Mouse (Mus musculus) heart, embryonic 16.5 days (tissue): ENCODE measurements around the gene Gm5788. TPM values are rescaled to one million over a fixed set of nuclear protein-coding genes. Genes with fewer than 3 reads are reported as not detected.
"Not testable (repeated sequence)": the region's sequence is repeated elsewhere in the genome, so short reads cannot be mapped to it uniquely, and the experiment has no call there.

Experiments used
- ATAC-seq: fragments of 200-750 bp; cut with Nextera tagmentation; replicated peaks from 2 replicates; pipeline ENCODE4 v1.8.0; 2017; ENCODE audit warnings: moderate number of reproducible peaks; ENCODE audit not compliant: insufficient read depth, low FRiP score; ENCODE audit errors: extremely low read depth
- H3K27ac ChIP-seq: fragments of 300-500 bp; sonication (generic); 2 replicates; pipeline ENCODE4 v1.5.1; 2014; ENCODE audit warnings: mild to moderate bottlenecking, low read length, control low read depth, moderate library complexity
- H3K27me3 ChIP-seq: fragments of 300-500 bp; sonication (generic); 2 replicates; pipeline ENCODE4 v1.6.1; 2014; ENCODE audit warnings: low read length, mixed read lengths; ENCODE audit not compliant: control insufficient read depth, insufficient read depth
- H3K36me3 ChIP-seq: fragments of 300-500 bp; sonication (generic); 2 replicates; pipeline ENCODE4 v1.6.1; 2014; ENCODE audit not compliant: control insufficient read depth, insufficient read depth
- H3K4me1 ChIP-seq: fragments of 300-500 bp; sonication (generic); 2 replicates; pipeline ENCODE4 v1.6.1; 2014; ENCODE audit warnings: low read length, mixed read lengths; ENCODE audit not compliant: control insufficient read depth, insufficient read depth
- H3K4me2 ChIP-seq: fragments of 300-500 bp; sonication (generic); 2 replicates; pipeline ENCODE4 v1.6.1; 2014; ENCODE audit warnings: low read depth, mild to moderate bottlenecking, control low read depth, low read length
- H3K4me3 ChIP-seq: fragments of 300-500 bp; sonication (generic); 2 replicates; pipeline ENCODE4 v1.5.1; 2014; ENCODE audit warnings: mild to moderate bottlenecking, control low read depth, low read length
- H3K9ac ChIP-seq: fragments of 300-500 bp; sonication (generic); 2 replicates; pipeline ENCODE4 v1.6.1; 2014; ENCODE audit warnings: low read length, control low read depth
- H3K9me3 ChIP-seq: fragments of 300-500 bp; sonication (generic); replicated peaks from 2 replicates; pipeline ENCODE4 v1.6.1; 2016; ENCODE audit warnings: low read length; ENCODE audit not compliant: control insufficient read depth
- WGBS: fragments of 180-500 bp; shearing (Covaris S2); extraction: QIAGEN DNeasy Blood & Tissue Kit; methylation state at CpG from one replicate; pipeline ENCODE4 v1.1.7; 2014; 5-methylcytosine and 5-hydroxymethylcytosine counted together
- polyA plus RNA-seq: library from polyadenylated mRNA; unstranded; fragments of >200 nt; fragmentation: Nextera tagmentation; extraction: Ambion mirVana; gene quantifications from 2 replicates; pipeline ENCODE4 v1.2.1, GENCODE M21; 2015

Gm5788 gene
- polyA plus RNA-seq, 1 experiment from 2014 or later: not detected

DNA sequence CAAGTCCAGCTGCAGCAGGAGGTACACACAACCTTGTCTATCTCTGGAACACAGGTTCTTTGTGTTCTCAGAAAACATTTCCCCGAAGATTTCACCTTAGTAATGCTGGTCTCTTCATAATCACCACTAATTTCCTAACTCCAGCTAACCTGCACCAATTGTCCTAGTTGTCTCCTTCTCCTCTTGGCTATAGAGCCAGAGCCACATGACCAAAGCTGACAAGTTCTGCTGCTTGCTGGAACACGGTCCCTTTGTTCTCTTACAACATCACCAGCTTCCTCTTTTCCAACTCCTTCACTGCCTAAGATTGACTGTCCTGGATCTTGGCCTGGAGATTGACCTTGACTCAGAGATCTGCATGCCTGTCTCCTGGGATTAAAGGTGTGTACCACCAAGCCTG lies 5.8 kb upstream of the Gm5788 start:
- H3K9me3 ChIP-seq, H3K27me3 ChIP-seq, H3K4me3 ChIP-seq, ATAC-seq, H3K4me2 ChIP-seq, H3K4me1 ChIP-seq, H3K9ac ChIP-seq, H3K27ac ChIP-seq, H3K36me3 ChIP-seq: not testable (repeated sequence)
- WGBS: 51% methylated on average over 2 of the region's 2 CpGs

DNA sequence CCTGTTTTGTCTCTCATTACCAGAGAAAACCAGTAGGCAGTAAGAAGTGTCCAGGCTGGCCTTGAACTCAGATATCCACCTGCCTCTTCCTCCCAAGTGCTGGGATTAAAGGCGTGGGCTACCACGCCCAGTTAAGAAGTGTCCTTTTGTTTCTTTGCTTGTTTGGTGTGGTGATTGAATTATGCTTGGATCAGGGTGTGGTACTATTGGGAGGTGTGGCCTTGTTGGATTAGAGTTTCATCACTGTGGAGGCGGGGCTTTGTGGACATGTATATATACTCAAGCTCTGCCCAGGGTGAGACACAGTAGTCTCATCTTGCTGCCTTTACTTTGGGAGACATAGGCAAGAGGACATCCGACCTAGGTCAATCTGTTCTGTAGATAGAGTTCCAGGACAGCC lies 19.5 kb downstream of the Gm5788 start, which contains the start of gene Gm8300:
Gene Gm8300 (plus strand): TSS at position 301 of the 400 bp plus-strand sequence.
- H3K9me3 ChIP-seq, ATAC-seq, H3K4me1 ChIP-seq, H3K27ac ChIP-seq, H3K4me3 ChIP-seq, H3K9ac ChIP-seq, H3K27me3 ChIP-seq, H3K36me3 ChIP-seq, H3K4me2 ChIP-seq: not testable (repeated sequence)
- WGBS: 71% methylated on average over 4 of the region's 4 CpGs

DNA sequence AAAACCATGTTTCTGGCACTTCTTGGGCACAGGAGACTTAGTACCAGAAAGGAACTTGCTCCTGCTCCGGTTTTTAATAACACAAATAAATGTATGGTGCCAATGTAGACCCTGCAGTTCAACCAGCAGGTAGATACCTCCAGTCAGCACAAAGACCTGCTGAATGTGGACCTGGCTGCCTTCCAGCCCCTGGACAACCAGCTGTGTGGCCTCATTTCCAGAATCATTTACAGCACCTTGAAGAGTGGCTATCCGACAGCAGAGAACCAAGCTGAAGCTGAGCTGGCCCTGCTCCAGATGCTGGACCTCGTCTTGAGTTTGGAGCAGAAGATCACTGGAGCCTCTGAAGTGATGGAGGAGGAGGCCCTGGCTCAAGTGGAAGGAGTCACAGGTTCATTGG lies 25.1 kb downstream of the Gm5788 start:
- H3K9ac ChIP-seq, ATAC-seq, H3K36me3 ChIP-seq, H3K4me3 ChIP-seq, H3K27ac ChIP-seq, H3K27me3 ChIP-seq, H3K4me1 ChIP-seq, H3K9me3 ChIP-seq, H3K4me2 ChIP-seq: not testable (repeated sequence)
- 46% methylated on average over 3 of the region's 3 CpGs for WGBS

DNA sequence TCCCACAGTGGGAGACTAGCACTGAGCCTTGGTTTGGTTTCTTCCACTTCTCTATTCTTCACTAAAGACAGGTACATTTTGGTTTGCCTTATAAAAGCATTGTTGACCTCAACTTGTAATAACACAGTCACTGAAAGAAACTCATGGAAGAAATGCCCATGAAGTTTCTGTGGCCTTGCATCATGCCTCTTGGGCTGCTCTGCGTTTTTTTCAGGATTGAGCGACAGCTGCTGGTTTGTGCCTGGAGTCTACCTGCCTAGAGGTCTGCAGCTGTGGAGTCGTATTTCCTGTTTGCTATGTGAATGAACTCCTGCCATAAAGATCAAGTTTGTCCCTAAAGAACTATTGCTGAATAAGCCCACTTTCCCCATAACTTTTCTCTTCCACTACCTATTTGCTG lies 49.4 kb downstream of the Gm5788 start:
- Histone ChIP-seq H3K36me3 (no peaks in the 10 kb centered on the region), H3K4me1 (no peaks in the 10 kb centered on the region), H3K27ac (no peak overlapping the region), H3K4me2 (no peak overlapping the region), H3K4me3 (no peak overlapping the region), H3K9ac (no peak overlapping the region), H3K27me3 (no peaks in the 10 kb centered on the region), H3K9me3 (no peaks in the 10 kb centered on the region)
- 74% methylated on average over 3 of the region's 3 CpGs for WGBS
- no peak for ATAC-seq

Other genes starting within 250 kb of the Gm5788 start
- 35.2 and 37.5 TPM in 2 replicates for gene Vipas39, start 228.5 kb upstream of the Gm5788 start, polyA plus RNA-seq
- 185 and 191 TPM in 2 replicates for gene Ahsa1, start 228.2 kb upstream of the Gm5788 start, polyA plus RNA-seq
- gene Ism2, start 195.0 kb upstream of the Gm5788 start, polyA plus RNA-seq: 0.38 and 0.69 TPM in 2 replicates
- 68.0 and 69.8 TPM in 2 replicates for gene Sptlc2, start 106.4 kb upstream of the Gm5788 start, polyA plus RNA-seq
- 217 and 223 TPM in 2 replicates for gene Slirp, start 50.8 kb upstream of the Gm5788 start, polyA plus RNA-seq
- gene Alkbh1, start 50.7 kb upstream of the Gm5788 start, polyA plus RNA-seq: 33.9 and 37.5 TPM in 2 replicates
- 76.5 and 88.9 TPM in 2 replicates for gene Snw1, start 22.4 kb upstream of the Gm5788 start, polyA plus RNA-seq
- gene Gm8300, start 19.6 kb downstream of the Gm5788 start, polyA plus RNA-seq: not detected in 2 replicates
- not detected in 2 replicates for gene Oog1, start 108.0 kb downstream of the Gm5788 start, polyA plus RNA-seq
- gene Gm4027, start 124.1 kb downstream of the Gm5788 start, polyA plus RNA-seq: not detected in 2 replicates
- gene Gm16381, start 149.9 kb downstream of the Gm5788 start, polyA plus RNA-seq: not detected in 2 replicates